Mouse (Mus musculus) heart, postnatal 10 days (tissue): Measurements from ENCODE around the gene Ryr2. TPM values are rescaled to one million over a fixed set of nuclear protein-coding genes. Genes with fewer than 3 reads are reported as not detected.
"Not testable (repeated sequence)": the region's sequence is repeated elsewhere in the genome, so short reads cannot be mapped to it uniquely, and the experiment has no call there.

Source experiments
- DNase-seq, 2 experiments: peaks; one replicate each; pipeline ENCODE4 v3.0.0; 2021
- intact Hi-C: fragments of 180-260 bp; cut with DNase I; formaldehyde crosslinking; loops from one replicate; pipeline ENCODE4 v1.15.1; 2025
- total RNA-seq, 2 experiments: library from RNA; stranded (reverse); gene quantifications; 2 replicates each; pipeline ENCODE4 v1.2.3; 2021

Gene Ryr2
- total RNA-seq, 2 experiments from 2014 or later, result 767 to 773 TPM

GRCm38 (mm10) chr13:11959488-11960174, 147.1 kb downstream of the Ryr2 start:
- no peak for DNase-seq
- intact Hi-C loops, result no loop called here

DNA sequence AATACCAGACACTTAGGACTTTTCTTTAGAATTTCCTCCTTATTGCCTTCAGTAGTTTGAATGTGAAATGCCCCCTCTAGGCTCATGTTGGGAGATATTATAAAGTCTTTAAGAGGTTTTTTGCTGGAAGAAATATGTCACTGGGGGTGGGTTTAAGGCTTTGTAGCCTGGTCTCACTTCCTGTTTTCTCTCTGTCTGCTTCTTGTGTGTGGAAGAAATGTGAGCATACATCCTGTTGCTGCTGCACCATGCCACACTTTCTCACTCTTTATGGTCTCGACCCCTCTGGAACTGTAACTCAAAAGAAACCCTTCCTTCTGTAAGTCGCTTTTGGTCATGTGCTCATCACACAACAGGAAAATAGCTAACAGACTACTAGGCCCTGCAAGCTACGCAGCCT, 147.9 kb downstream of the Ryr2 start:
- intact Hi-C loops, result no loop called here
- no peak for DNase-seq

- intact Hi-C loops, result no loop called here
- no peak for DNase-seq
Observed at GRCm38 (mm10) chr13:11958271-11958670, 148.5 kb downstream of the Ryr2 start.

DNA sequence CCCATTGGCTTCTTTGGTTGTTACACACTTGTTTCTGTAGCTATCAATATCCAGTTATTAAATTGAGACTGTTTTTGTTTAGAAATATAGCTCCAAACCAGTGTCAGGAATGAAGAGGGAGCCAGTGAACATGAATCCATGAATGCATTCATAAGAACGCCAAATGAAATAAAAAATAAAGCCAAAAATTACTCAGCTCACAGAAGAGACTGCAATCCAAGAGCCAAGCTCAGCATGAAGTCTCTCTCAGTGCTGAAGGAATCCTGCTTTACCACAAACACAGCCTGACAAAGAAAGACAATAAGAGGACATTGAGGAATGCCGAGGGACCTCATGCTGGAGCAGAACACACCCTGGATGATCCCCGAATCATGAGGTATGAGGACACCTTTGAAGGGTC, 154.8 kb downstream of the Ryr2 start:
- intact Hi-C loops, result no loop called here
- DNase-seq, result no peak

DNA sequence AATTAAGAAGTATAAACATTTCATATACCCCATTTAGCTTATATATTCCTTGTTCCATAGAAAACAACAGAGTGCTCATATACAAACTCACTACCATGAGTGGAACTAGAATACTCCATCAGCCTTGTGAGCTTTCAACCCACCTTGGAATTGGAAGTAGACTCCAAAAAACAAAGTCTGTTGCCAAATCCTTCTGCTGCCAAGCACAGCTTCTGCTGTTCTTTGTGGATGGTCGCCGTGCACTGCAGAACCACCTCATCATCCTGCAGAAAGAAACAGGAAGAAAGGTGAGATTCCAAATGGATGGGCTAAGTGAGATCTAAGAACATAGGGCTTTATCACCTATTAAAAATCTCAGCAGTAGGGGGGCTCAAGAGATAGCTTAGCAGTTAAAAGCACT, 161.0 kb downstream of the Ryr2 start:
- no peak for DNase-seq
- intact Hi-C loops, result no loop called here

GRCm38 (mm10) chr13:11941724-11942123, 165.0 kb downstream of the Ryr2 start:
- no peak for DNase-seq

DNA sequence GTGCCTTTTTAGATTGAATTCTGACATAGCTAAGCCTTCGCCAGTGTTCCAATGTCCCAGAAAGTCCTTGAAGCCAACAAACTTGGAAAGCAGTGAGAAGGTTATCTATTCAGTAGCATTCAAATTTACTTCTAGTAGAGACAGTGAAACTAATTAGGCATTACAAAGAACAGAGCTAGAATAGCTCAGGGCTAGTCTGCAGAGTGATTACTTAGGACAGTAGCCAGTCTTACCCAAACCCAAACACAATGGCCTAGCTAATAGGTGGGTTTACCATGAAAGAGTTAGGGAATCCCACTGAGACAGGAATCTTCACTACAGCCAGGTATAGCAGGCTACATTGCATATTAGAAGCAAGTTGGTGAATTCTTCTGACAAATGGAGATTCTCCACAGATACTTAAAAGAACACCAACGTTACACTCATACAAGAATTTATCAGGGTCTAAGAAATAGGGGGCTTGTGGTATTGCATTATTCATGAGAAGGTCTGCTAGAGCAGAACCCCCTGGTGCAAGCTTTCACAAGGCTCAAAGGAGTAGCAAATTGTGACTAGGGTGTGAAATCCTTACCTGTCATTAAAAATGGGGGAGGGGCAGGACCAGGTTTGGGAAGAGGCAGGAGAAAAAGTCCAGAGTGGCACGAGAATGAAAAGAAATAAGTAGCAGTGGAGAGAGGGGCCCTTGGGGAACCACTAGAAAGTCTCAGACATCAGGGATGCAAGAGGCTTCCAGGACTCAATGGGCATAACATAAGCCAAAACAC, 172.3 kb downstream of the Ryr2 start:
- intact Hi-C loops, result not testable (repeated sequence)

More at GRCm38 (mm10) chr13:11941724-11942123, 165.0 kb downstream of the Ryr2 start:
- intact Hi-C loops, result no loop called here

GRCm38 (mm10) chr13:11933334-11933733, 173.4 kb downstream of the Ryr2 start:
- intact Hi-C loops, result no loop called here
- DNase-seq, result no peak

More for the DNA sequence above, 172.3 kb downstream of the Ryr2 start:
- not testable (repeated sequence) for DNase-seq

DNA sequence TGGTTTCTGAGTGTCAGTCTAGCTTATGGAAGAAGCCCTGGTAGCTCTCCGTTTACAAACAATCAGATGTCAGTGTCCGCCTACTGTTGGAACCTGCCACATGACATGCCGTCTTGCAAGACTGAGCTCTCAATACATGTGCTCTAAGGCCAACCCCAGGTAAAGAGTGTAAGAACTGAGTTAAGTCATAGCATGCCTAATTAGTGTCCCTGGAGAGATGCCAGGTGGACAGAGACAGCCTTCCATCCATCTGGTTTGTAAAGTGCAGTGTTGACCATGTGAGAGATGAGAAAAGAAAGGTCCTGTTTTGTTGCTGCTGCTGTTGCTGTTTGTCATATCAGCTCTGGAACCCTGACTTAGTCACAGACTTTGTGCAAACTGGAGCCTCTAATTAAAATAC, 178.0 kb downstream of the Ryr2 start:
- no peak for DNase-seq
- intact Hi-C loops, result no loop called here

DNA sequence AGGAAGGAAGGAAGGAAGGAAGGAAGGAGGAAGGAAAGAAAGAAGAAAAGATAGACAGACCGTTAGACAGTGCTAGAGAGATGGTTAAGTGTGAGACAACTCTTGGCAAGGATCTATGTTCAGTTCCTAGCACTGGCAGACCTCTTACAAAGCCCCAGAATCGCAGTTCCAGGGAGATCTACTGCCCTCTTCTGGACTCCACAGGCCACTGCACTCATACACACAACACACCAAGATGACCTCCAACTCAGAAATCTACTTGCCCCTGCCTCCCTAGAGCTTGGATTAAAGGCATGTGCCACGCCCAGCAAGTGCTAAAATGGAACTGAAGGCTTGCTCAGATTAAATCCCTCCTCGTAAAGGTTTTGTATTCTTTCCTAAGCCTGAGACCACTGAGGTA, 179.0 kb downstream of the Ryr2 start:
- peak in 1 of 2 experiments; percentile 31 for DNase-seq
- intact Hi-C loops, result no loop called here

- intact Hi-C loops, result no loop called here
- no peak for DNase-seq
Observed at GRCm38 (mm10) chr13:11926720-11927500, 179.8 kb downstream of the Ryr2 start.

DNA sequence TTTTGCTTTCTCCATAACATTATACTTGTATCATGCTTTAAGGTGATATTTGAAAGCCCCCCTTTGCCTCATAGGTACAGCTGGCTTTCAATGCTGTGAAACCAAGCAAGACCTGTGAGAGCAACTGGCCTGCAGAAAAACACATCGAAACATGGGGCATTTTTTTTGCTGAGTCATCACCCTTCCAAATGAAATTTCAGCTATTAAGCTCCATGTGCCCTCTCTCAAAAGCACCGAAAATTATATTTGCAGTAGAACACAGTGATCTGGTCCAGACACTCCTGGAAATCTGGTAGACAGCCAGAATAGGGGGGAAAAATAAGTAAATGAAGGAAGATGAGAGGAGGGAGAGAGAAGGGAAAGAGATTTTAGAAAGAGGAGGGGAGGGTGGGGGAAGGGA, 180.5 kb downstream of the Ryr2 start:
- intact Hi-C loops, result no loop called here
- DNase-seq, result no peak

DNA sequence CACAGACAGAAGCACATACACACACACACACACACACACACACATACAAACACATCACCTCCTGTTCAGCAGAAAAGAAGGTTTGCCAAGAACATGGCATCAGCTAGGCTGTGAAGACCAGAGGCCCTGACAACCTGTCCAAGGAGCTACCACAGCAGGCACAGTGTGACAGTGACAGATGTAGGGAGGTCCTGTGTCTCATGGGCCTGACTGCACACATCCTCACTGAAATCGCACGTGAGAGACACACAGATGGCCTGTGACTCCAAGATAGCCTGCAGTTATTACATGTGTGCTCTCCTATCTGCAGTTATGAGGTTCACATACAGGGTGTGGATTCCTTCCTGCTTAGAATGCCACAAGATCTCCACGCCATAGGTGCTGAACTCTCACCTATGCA, 182.0 kb downstream of the Ryr2 start:
- DNase-seq, result no peak
- intact Hi-C loops, result no loop called here

GRCm38 (mm10) chr13:11920495-11920894, 186.2 kb downstream of the Ryr2 start:
- DNase-seq, result no peak
- intact Hi-C loops, result no loop called here

- no peak for DNase-seq
Observed at GRCm38 (mm10) chr13:11919448-11919847, 187.3 kb downstream of the Ryr2 start.

GRCm38 (mm10) chr13:11915619-11916018, 191.1 kb downstream of the Ryr2 start:
- intact Hi-C loops, result no loop called here
- no peak for DNase-seq

More at GRCm38 (mm10) chr13:11919448-11919847, 187.3 kb downstream of the Ryr2 start:
- intact Hi-C loops, result no loop called here

GRCm38 (mm10) chr13:11914682-11915081, 192.1 kb downstream of the Ryr2 start:
- no peak for DNase-seq
- intact Hi-C loops, result no loop called here

DNA sequence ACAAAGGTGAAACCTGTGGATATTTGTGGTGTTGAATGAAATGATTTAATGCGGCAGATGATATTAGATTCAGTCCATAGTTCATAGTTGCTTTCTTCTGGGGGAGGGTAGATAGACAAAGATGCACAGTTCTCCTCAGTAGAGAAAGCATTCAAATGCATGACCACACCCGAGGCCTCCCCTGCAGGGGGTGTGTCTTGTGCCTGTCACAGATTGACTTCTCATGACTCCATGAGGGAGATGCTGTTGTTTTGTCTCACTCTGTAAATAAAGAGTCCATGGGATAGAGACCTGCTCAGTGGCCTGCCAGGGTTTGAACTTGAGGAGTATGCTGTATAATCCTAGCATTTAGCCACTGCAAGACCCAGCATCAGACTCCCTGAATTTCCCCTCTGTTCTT, 194.5 kb downstream of the Ryr2 start:
- intact Hi-C loops, result no loop called here
- DNase-seq, result no peak

- DNase-seq, result no peak
- intact Hi-C loops, result no loop called here
Observed at GRCm38 (mm10) chr13:11908123-11908522, 198.6 kb downstream of the Ryr2 start.

DNA sequence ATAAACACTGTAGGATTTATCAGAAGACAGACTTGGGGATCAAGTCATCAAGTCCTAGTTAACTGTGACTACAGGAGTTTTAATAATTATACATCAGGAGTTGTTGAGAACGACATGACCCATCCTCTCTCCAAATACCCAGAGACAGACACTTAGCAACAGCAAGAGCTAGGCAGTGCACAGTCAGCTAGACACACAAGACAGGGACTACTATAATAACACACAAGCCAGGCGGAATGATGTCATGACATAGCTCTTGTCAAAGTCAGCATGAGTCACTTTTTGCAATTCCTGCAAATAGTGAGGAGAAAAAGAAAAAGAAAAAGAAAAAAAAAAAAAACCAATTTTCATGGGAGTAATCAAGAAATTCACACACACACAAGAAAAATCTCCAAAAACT, 201.6 kb downstream of the Ryr2 start:
- DNase-seq, result no peak
- intact Hi-C loops, result no loop called here

DNA sequence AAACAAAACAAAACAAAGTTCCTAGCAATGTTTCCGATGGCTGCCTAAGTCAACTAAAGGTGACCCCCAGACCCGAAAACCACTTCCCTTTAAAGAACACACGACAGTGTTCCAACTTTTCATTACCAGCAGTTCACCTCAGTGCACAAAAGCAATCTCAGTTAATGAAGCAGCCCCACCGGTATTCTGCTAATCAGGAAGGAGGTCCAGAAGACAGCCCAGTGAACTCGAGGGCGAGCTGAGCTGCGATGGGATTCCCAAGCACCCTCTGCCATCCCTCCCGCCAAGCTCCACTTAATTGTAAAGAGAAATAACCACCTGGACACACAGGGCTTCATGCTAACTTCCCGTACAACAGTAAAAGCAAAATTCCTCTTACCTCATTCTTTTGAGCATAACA, 203.5 kb downstream of the Ryr2 start:
- DNase-seq, result no peak
- intact Hi-C loops, result no loop called here
